Mouse (Mus musculus) neural tube, embryonic 14.5 days (tissue): ENCODE results near the gene Ifit1bl1. TPM values are rescaled to one million over a fixed set of nuclear protein-coding genes. Genes with fewer than 3 reads are reported as not detected.
A peak's percentile ranks its signal among the peaks of the same experiment; 100 is the strongest.

Experiments
- ATAC-seq: fragments of 200-750 bp; cut with Nextera tagmentation; 2 replicates; pipeline ENCODE4 v1.8.0; 2017; ENCODE audit warnings: low read depth, mild to moderate bottlenecking, moderate TSS enrichment, moderate library complexity
- H3K27ac ChIP-seq: fragments of 300-500 bp; sonication (generic); 2 replicates; pipeline ENCODE4 v1.5.1; 2014; ENCODE audit warnings: low read depth, mild to moderate bottlenecking, control low read depth, low read length, moderate library complexity, mixed read lengths
- H3K27me3 ChIP-seq: fragments of 300-500 bp; sonication (generic); 2 replicates; pipeline ENCODE4 v1.6.1; 2014; ENCODE audit warnings: low read length; ENCODE audit not compliant: control insufficient read depth, insufficient read depth
- H3K36me3 ChIP-seq: fragments of 300-500 bp; sonication (generic); 2 replicates; pipeline ENCODE4 v1.6.1; 2014; ENCODE audit warnings: low read length, mixed read lengths; ENCODE audit not compliant: control insufficient read depth, insufficient read depth
- H3K4me1 ChIP-seq: fragments of 300-500 bp; sonication (generic); 2 replicates; pipeline ENCODE4 v1.6.1; 2014; ENCODE audit warnings: low read length; ENCODE audit not compliant: control insufficient read depth, insufficient read depth
- H3K4me2 ChIP-seq: fragments of 300-500 bp; sonication (generic); 2 replicates; pipeline ENCODE4 v1.6.1; 2014; ENCODE audit warnings: mild to moderate bottlenecking, low read depth, low read length, control low read depth
- H3K4me3 ChIP-seq: fragments of 300-500 bp; sonication (generic); 2 replicates; pipeline ENCODE4 v1.5.1; 2014; ENCODE audit warnings: low read depth, low read length, control low read depth, mixed read lengths
- H3K9ac ChIP-seq: fragments of 300-500 bp; sonication (generic); replicated peaks from 2 replicates; pipeline ENCODE4 v1.6.1; 2014; ENCODE audit warnings: low read depth, mild to moderate bottlenecking, control low read depth, low read length, mixed read lengths
- H3K9me3 ChIP-seq: fragments of 300-500 bp; sonication (generic); 2 replicates; pipeline ENCODE4 v1.6.1; 2016; ENCODE audit warnings: low read length; ENCODE audit not compliant: control insufficient read depth
- WGBS: fragments of 180-500 bp; shearing (Covaris S2); extraction: QIAGEN DNeasy Blood & Tissue Kit; methylation state at CpG from one replicate; pipeline ENCODE4 v1.1.7; 2014; 5-methylcytosine and 5-hydroxymethylcytosine counted together
- polyA plus RNA-seq: library from polyadenylated mRNA; unstranded; fragments of >200 nt; fragmentation: Nextera tagmentation; extraction: Ambion mirVana; gene quantifications from 2 replicates; pipeline ENCODE4 v1.2.1, GENCODE M21; 2014

Gene Ifit1bl1
- polyA plus RNA-seq, 1 experiment from 2014 or later: 1.5 TPM

GRCm38 (mm10) chr19:34553522-34553921, 48.2 kb downstream of the Ifit1bl1 start:
- Histone ChIP-seq H3K27ac (no peak overlapping the region), H3K27me3 (no peaks in the 10 kb centered on the region), H3K4me1 (no peaks in the 10 kb centered on the region; the same call in 1 of the 2 replicates), H3K9me3 (no peaks in the 10 kb centered on the region), H3K4me3 (no peak overlapping the region), H3K36me3 (no peaks in the 10 kb centered on the region), H3K4me2 (no peak overlapping the region), H3K9ac (no peak overlapping the region)
- no peak for ATAC-seq
- 87% methylated on average over 3 of the region's 3 CpGs for WGBS

- Histone ChIP-seq H3K9ac (no peak overlapping the region), H3K4me2 (no peak overlapping the region)
- no peak for ATAC-seq
Measured at GRCm38 (mm10) chr19:34553021-34553420, 48.7 kb downstream of the Ifit1bl1 start.

GRCm38 (mm10) chr19:34551981-34552380, 49.8 kb downstream of the Ifit1bl1 start:
- H3K4me3 ChIP-seq: no peak overlapping the region
- no peaks in the 10 kb centered on the region for H3K27me3 ChIP-seq
- no peak overlapping the region for H3K27ac ChIP-seq
- WGBS: 66% methylated on average over 5 of the region's 5 CpGs
- H3K36me3 ChIP-seq: no peaks in the 10 kb centered on the region
- H3K9me3 ChIP-seq: no peaks in the 10 kb centered on the region
- H3K9ac ChIP-seq: no peak overlapping the region
- H3K4me1 ChIP-seq: no peaks in the 10 kb centered on the region; the same call in 1 of the 2 replicates
- no peak overlapping the region for H3K4me2 ChIP-seq
- no peak for ATAC-seq

More at GRCm38 (mm10) chr19:34553021-34553420, 48.7 kb downstream of the Ifit1bl1 start:
- Histone ChIP-seq H3K27me3 (no peaks in the 10 kb centered on the region), H3K4me1 (no peaks in the 10 kb centered on the region; the same call in 1 of the 2 replicates), H3K36me3 (no peaks in the 10 kb centered on the region), H3K4me3 (no peak overlapping the region), H3K27ac (no peak overlapping the region), H3K9me3 (no peaks in the 10 kb centered on the region)
- 80% methylated on average over 6 of the region's 6 CpGs for WGBS

- WGBS: 3% methylated on average over 22 of the region's 22 CpGs
Measured at GRCm38 (mm10) chr19:34550534-34551223, 51.1 kb downstream of the Ifit1bl1 start, which contains the start of gene Ifit2. Gene Ifit2, plus strand, starts transcription at chr19:34550694.

GRCm38 (mm10) chr19:34550205-34550533, 51.6 kb downstream of the Ifit1bl1 start:
- peak overlapping the region; percentile 73 for H3K4me2 ChIP-seq
- 37% methylated on average over 4 of the region's 4 CpGs for WGBS
- no peak for ATAC-seq

More at GRCm38 (mm10) chr19:34550534-34551223, 51.1 kb downstream of the Ifit1bl1 start, which contains the start of gene Ifit2:
- H3K9me3 ChIP-seq: no peaks in the 10 kb centered on the region
- H3K9ac ChIP-seq: peak within 1 kb of the TSS; percentile 25
- H3K36me3 ChIP-seq: no peaks in the 10 kb centered on the region
- H3K4me2 ChIP-seq: peak within 1 kb of the TSS; percentile 73
- H3K27ac ChIP-seq: 0 out of 2 replicates have a peak within 1 kb of the TSS, but pooled peaks have one; percentile 23
- H3K4me3 ChIP-seq: peak within 1 kb of the TSS; percentile 40
- ATAC-seq: peak; percentile 96
- H3K27me3 ChIP-seq: no peaks in the 10 kb centered on the region
- no peaks in the 10 kb centered on the region; the same call in 1 of the 2 replicates for H3K4me1 ChIP-seq

GRCm38 (mm10) chr19:34547976-34548375, 53.8 kb downstream of the Ifit1bl1 start:
- Histone ChIP-seq H3K4me2 (no peak overlapping the region), H3K27me3 (no peaks in the 10 kb centered on the region), H3K4me3 (no peak overlapping the region), H3K9ac (no peak overlapping the region), H3K9me3 (no peaks in the 10 kb centered on the region), H3K4me1 (no peaks in the 10 kb centered on the region; the same call in 1 of the 2 replicates), H3K27ac (no peak overlapping the region), H3K36me3 (no peaks in the 10 kb centered on the region)
- ATAC-seq: no peak
- WGBS: 29% methylated on average over 7 of the region's 7 CpGs

More at GRCm38 (mm10) chr19:34550205-34550533, 51.6 kb downstream of the Ifit1bl1 start:
- no peaks in the 10 kb centered on the region for H3K9me3 ChIP-seq
- peak overlapping the region; percentile 25; the same call in 1 of the 2 replicates for H3K9ac ChIP-seq
- H3K36me3 ChIP-seq: no peaks in the 10 kb centered on the region
- no peaks in the 10 kb centered on the region for H3K27me3 ChIP-seq
- no peaks in the 10 kb centered on the region; the same call in 1 of the 2 replicates for H3K4me1 ChIP-seq
- H3K27ac ChIP-seq: no peak overlapping the region
- peak overlapping the region; percentile 40 for H3K4me3 ChIP-seq

- Histone ChIP-seq H3K4me3 (no peak overlapping the region), H3K4me2 (no peak overlapping the region), H3K27me3 (no peaks in the 10 kb centered on the region), H3K36me3 (no peaks in the 10 kb centered on the region), H3K9me3 (no peaks in the 10 kb centered on the region), H3K27ac (no peak overlapping the region), H3K9ac (no peak overlapping the region), H3K4me1 (no peaks in the 10 kb centered on the region; the same call in 1 of the 2 replicates)
- no peak for ATAC-seq
- 88% methylated on average over 4 of the region's 4 CpGs for WGBS
Measured at GRCm38 (mm10) chr19:34546211-34546610, 55.5 kb downstream of the Ifit1bl1 start.

Other genes starting within 250 kb of the Ifit1bl1 start
- 0.45 and 0.56 TPM in 2 replicates for gene Ch25h, start 126.8 kb downstream of the Ifit1bl1 start, polyA plus RNA-seq
- gene Lipa, start 74.5 kb downstream of the Ifit1bl1 start, polyA plus RNA-seq: 17.0 and 28.4 TPM in 2 replicates
- 5.8 and 6.8 TPM in 2 replicates for gene Ifit2, start 51.3 kb downstream of the Ifit1bl1 start, polyA plus RNA-seq
- 0.20 and 1.5 TPM in 2 replicates for gene Ifit3, start 18.4 kb downstream of the Ifit1bl1 start, polyA plus RNA-seq
- gene Ifit3b, start 6.0 kb upstream of the Ifit1bl1 start, polyA plus RNA-seq: 0.17 and 0.21 TPM in 2 replicates
- gene Ifit1bl2, start 38.8 kb upstream of the Ifit1bl1 start, polyA plus RNA-seq: 0.23 and 0.35 TPM in 2 replicates
- 0.21 TPM in 1 of 2 replicates, not detected in the other for gene Ifit1, start 38.9 kb upstream of the Ifit1bl1 start, polyA plus RNA-seq
- gene Slc16a12, start 145.3 kb upstream of the Ifit1bl1 start, polyA plus RNA-seq: 0.88 and 2.8 TPM in 2 replicates